In the genomic region with DNA sequence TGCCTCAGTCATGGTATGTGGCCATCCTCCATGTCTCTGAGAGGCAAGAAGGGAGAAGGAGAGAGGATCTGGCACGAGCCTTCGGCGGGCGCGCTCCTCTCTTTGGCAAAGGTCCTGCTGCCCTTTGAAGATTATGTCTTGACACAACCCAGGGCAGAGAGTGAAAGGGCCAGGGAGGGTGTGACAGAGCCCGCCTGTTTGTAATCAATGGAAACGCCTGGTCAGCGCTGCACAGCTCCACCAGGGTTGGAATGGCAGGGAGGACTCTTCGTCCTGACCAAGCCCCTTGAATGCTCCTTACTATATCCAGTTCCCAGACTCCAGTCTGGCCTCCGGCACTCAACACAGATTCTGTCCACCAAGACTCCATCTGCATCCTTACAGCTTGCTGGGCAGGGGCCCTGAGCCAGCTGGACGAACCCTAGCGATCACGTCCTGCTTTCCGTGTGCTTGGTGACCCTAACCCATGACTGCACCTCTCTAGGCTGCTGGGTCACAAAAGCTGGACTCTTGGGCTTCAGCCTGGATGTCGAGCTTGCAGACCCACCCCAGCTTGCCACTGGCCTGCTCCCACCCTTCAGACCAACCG, we compare ENCODE assay signal across 8 mouse cellular contexts. TPM values are rescaled to one million over a fixed set of nuclear protein-coding genes. Genes with fewer than 3 reads are reported as not detected.
DNase-seq lines count a peak whose midpoint lies in the region; ATAC-seq lines count a peak whose summit lies in the region.

No protein-coding gene starts in this region.

- no peaks in the 10 kb centered on the region for H3K27me3 ChIP-seq in heart, embryonic 11.5 days (ENCODE audit: control insufficient read depth, insufficient read depth, low read length)
- H3K27me3 ChIP-seq in embryonic facial prominence, embryonic 11.5 days (ENCODE audit: control insufficient read depth, insufficient read depth, low read length), result 0 out of 2 replicates have a peak, but pooled peaks cover 3% of the 10 kb centered on the region
- peaks cover 45% of the 10 kb centered on the region for H3K27me3 ChIP-seq in hindbrain, embryonic 13.5 days
- H3K27me3 ChIP-seq in midbrain, embryonic 15.5 days (replicated peaks), result peaks cover 8% of the 10 kb centered on the region; the same call in 1 of the 2 replicates

- peaks cover 42% of the 10 kb centered on the region for H3K4me1 ChIP-seq in heart, embryonic 11.5 days (ENCODE audit: control insufficient read depth, insufficient read depth, low read length)
- peaks cover 13% of the 10 kb centered on the region for H3K4me1 ChIP-seq in embryonic facial prominence, embryonic 11.5 days (ENCODE audit: control insufficient read depth, insufficient read depth, low read length)
- peaks cover 37% of the 10 kb centered on the region for H3K4me1 ChIP-seq in hindbrain, embryonic 13.5 days (replicated peaks)
- H3K4me1 ChIP-seq in midbrain, embryonic 15.5 days, result peaks cover 26% of the 10 kb centered on the region

- peak overlapping the region; percentile 62 for H3K27ac ChIP-seq in heart, embryonic 11.5 days (ENCODE audit: low read depth, low read length)
- H3K27ac ChIP-seq in embryonic facial prominence, embryonic 11.5 days (replicated peaks; ENCODE audit: low read depth, low read length), result peak overlapping the region; percentile 53
- peak overlapping the region; percentile 70 for H3K27ac ChIP-seq in hindbrain, embryonic 13.5 days
- H3K27ac ChIP-seq in midbrain, embryonic 15.5 days, result 0 out of 2 replicates have a peak overlapping the region, but pooled peaks have one; percentile 23

- H3K4me3 ChIP-seq in heart, embryonic 11.5 days (ENCODE audit: low read depth, low read length), result peak overlapping the region; percentile 38
- H3K4me3 ChIP-seq in embryonic facial prominence, embryonic 11.5 days (ENCODE audit: low read depth, low read length), result peak overlapping the region; percentile 34
- H3K4me3 ChIP-seq in hindbrain, embryonic 13.5 days, result peak overlapping the region; percentile 30
- H3K4me3 ChIP-seq in midbrain, embryonic 15.5 days, result no peak overlapping the region

- WGBS in heart, embryonic 11.5 days (ENCODE audit: insufficient replicate concordance), result 22% methylated on average over 16 of the region's 16 CpGs
- WGBS in embryonic facial prominence, embryonic 11.5 days, result 46% methylated on average over 16 of the region's 16 CpGs
- WGBS in hindbrain, embryonic 13.5 days, result 54% methylated on average over 16 of the region's 16 CpGs
- WGBS in midbrain, embryonic 15.5 days, result 40% methylated on average over 16 of the region's 16 CpGs

- peak overlapping the region; percentile 65 for H3K4me2 ChIP-seq in heart, embryonic 11.5 days
- peak overlapping the region; percentile 71 for H3K4me2 ChIP-seq in embryonic facial prominence, embryonic 11.5 days (ENCODE audit: low read depth, low read length)
- H3K4me2 ChIP-seq in hindbrain, embryonic 13.5 days, result peak overlapping the region; percentile 57
- H3K4me2 ChIP-seq in midbrain, embryonic 15.5 days, result peak overlapping the region; percentile 54

- no peaks in the 10 kb centered on the region for H3K36me3 ChIP-seq in heart, embryonic 11.5 days (ENCODE audit: control insufficient read depth, insufficient read depth, low read length)
- no peaks in the 10 kb centered on the region for H3K36me3 ChIP-seq in embryonic facial prominence, embryonic 11.5 days (replicated peaks; ENCODE audit: control insufficient read depth, insufficient read depth, low read depth, low read length)
- H3K36me3 ChIP-seq in hindbrain, embryonic 13.5 days, result no peaks in the 10 kb centered on the region
- H3K36me3 ChIP-seq in midbrain, embryonic 15.5 days (replicated peaks), result no peaks in the 10 kb centered on the region

- peak overlapping the region; percentile 53 for H3K9ac ChIP-seq in heart, embryonic 11.5 days (ENCODE audit: low read depth, low read length)
- peak overlapping the region; percentile 56 for H3K9ac ChIP-seq in embryonic facial prominence, embryonic 11.5 days (replicated peaks; ENCODE audit: low read length)
- peak overlapping the region; percentile 60 for H3K9ac ChIP-seq in hindbrain, embryonic 13.5 days
- H3K9ac ChIP-seq in midbrain, embryonic 15.5 days, result no peak overlapping the region

- no peaks in the 10 kb centered on the region for H3K9me3 ChIP-seq in heart, embryonic 11.5 days (replicated peaks; ENCODE audit: control insufficient read depth, low read length)
- no peaks in the 10 kb centered on the region for H3K9me3 ChIP-seq in embryonic facial prominence, embryonic 11.5 days (replicated peaks; ENCODE audit: control insufficient read depth, low read length)
- no peaks in the 10 kb centered on the region for H3K9me3 ChIP-seq in hindbrain, embryonic 13.5 days
- no peaks in the 10 kb centered on the region for H3K9me3 ChIP-seq in midbrain, embryonic 15.5 days

- DNase-seq in heart, adult 8-10 months (ENCODE audit: low spot score), result no peak
- no peak for DNase-seq in embryonic facial prominence, embryonic 11.5 days (ENCODE audit: low spot score)
- DNase-seq in adrenal gland, postnatal 25 days, result no peak
- DNase-seq in cerebellum, postnatal 36 days, result no peak

- no peak for ATAC-seq in heart, embryonic 11.5 days (replicated peaks; ENCODE audit: insufficient number of reproducible peaks, low FRiP score, low TSS enrichment)
- ATAC-seq in embryonic facial prominence, embryonic 11.5 days (replicated peaks; ENCODE audit: insufficient number of reproducible peaks, low FRiP score, low TSS enrichment, low read depth), result no peak; the same call in 1 of the 2 replicates
- ATAC-seq in hindbrain, embryonic 13.5 days (ENCODE audit: low FRiP score), result peak; percentile 22
- no peak for ATAC-seq in midbrain, embryonic 15.5 days (replicated peaks)
- no peak for ATAC-seq in cerebellum, adult (ENCODE audit: insufficient number of reproducible peaks, low FRiP score, low TSS enrichment)

RNA-seq across cellular contexts. Expression of gene Pgf, which starts 2.4 kb away (rescaled TPM):
- polyA plus RNA-seq in heart, embryonic 11.5 days (2014; fragmentation: Nextera tagmentation; extraction: Ambion mirVana), result 9.0 and 12.7 TPM in 2 replicates
- 1 to 10 TPM; 3.7 to 5.1 (median 4.1) TPM for total RNA-seq in heart, adult 8-10 months (2022)
- polyA plus RNA-seq in embryonic facial prominence, embryonic 11.5 days (2014; fragmentation: Nextera tagmentation; extraction: Ambion mirVana), result 13.4 and 14.5 TPM in 2 replicates
- polyA plus RNA-seq in hindbrain, embryonic 13.5 days (2015; fragmentation: Nextera tagmentation; extraction: Ambion mirVana), result 7.5 and 9.4 TPM in 2 replicates
- polyA plus RNA-seq in midbrain, embryonic 15.5 days (2015; fragmentation: Nextera tagmentation; extraction: Ambion mirVana), result 7.2 and 8.7 TPM in 2 replicates
- 1.4 and 1.8 TPM in 2 replicates for total RNA-seq in adrenal gland, postnatal 25 days (2021)

RNA-seq across cellular contexts. Expression of gene Rps6kl1, which starts 24.1 kb away (rescaled TPM):
- 0.94 and 1.3 TPM in 2 replicates for polyA plus RNA-seq in heart, embryonic 11.5 days (2014; fragmentation: Nextera tagmentation; extraction: Ambion mirVana)
- 1 to 10 TPM; 1.7 to 3.5 (median 2.8) TPM for total RNA-seq in heart, adult 8-10 months (2022)
- polyA plus RNA-seq in embryonic facial prominence, embryonic 11.5 days (2014; fragmentation: Nextera tagmentation; extraction: Ambion mirVana), result 1.3 and 1.6 TPM in 2 replicates
- 23.3 and 24.1 TPM in 2 replicates for polyA plus RNA-seq in hindbrain, embryonic 13.5 days (2015; fragmentation: Nextera tagmentation; extraction: Ambion mirVana)
- polyA plus RNA-seq in midbrain, embryonic 15.5 days (2015; fragmentation: Nextera tagmentation; extraction: Ambion mirVana), result 37.3 and 38.2 TPM in 2 replicates
- total RNA-seq in adrenal gland, postnatal 25 days (2021), result 1.0 and 1.1 TPM in 2 replicates

RNA-seq across cellular contexts. Expression of gene Eif2b2, which starts 44.1 kb away (rescaled TPM):
- polyA plus RNA-seq in heart, embryonic 11.5 days (2014; fragmentation: Nextera tagmentation; extraction: Ambion mirVana), result 60.4 and 60.6 TPM in 2 replicates
- 10 to 100 TPM; 39.5 to 50.6 (median 45.2) TPM for total RNA-seq in heart, adult 8-10 months (2022)
- 89.6 and 90.0 TPM in 2 replicates for polyA plus RNA-seq in embryonic facial prominence, embryonic 11.5 days (2014; fragmentation: Nextera tagmentation; extraction: Ambion mirVana)
- polyA plus RNA-seq in hindbrain, embryonic 13.5 days (2015; fragmentation: Nextera tagmentation; extraction: Ambion mirVana), result 84.4 and 84.5 TPM in 2 replicates
- 78.2 and 88.8 TPM in 2 replicates for polyA plus RNA-seq in midbrain, embryonic 15.5 days (2015; fragmentation: Nextera tagmentation; extraction: Ambion mirVana)
- total RNA-seq in adrenal gland, postnatal 25 days (2021), result 68.0 and 83.9 TPM in 2 replicates
